Mouse (Mus musculus) kidney, adult 18-20 months (tissue): ENCODE results near the gene Robo1.

Source experiments
- DNase-seq: peaks from one replicate; pipeline ENCODE4 v3.0.0; 2021

The Robo1 gene

GRCm38 (mm10) chr16:73014544-73014943 is 706.4 kb downstream of the Robo1 start:
- DNase-seq: no peak

GRCm38 (mm10) chr16:73015976-73016375 is 707.9 kb downstream of the Robo1 start:
- DNase-seq: no peak

GRCm38 (mm10) chr16:73016801-73017200 is 708.7 kb downstream of the Robo1 start:
- DNase-seq: no peak

GRCm38 (mm10) chr16:73024326-73024725 is 716.2 kb downstream of the Robo1 start:
- no peak for DNase-seq

GRCm38 (mm10) chr16:73027692-73028091 is 719.6 kb downstream of the Robo1 start:
- DNase-seq: no peak

GRCm38 (mm10) chr16:73030999-73031398 is 722.9 kb downstream of the Robo1 start:
- DNase-seq: no peak

GRCm38 (mm10) chr16:73035210-73035985 is 727.3 kb downstream of the Robo1 start:
- DNase-seq: no peak

GRCm38 (mm10) chr16:73038552-73038951 is 730.4 kb downstream of the Robo1 start:
- DNase-seq: no peak

GRCm38 (mm10) chr16:73062461-73062860 is 754.4 kb downstream of the Robo1 start:
- no peak for DNase-seq

- DNase-seq: peak; percentile 9
Observed at GRCm38 (mm10) chr16:73067782-73068181, 759.7 kb downstream of the Robo1 start.

- no peak for DNase-seq
Observed at GRCm38 (mm10) chr16:73072047-73072446, 763.9 kb downstream of the Robo1 start.

GRCm38 (mm10) chr16:73072883-73073282 is 764.8 kb downstream of the Robo1 start:
- DNase-seq: no peak

GRCm38 (mm10) chr16:73082420-73082819 is 774.3 kb downstream of the Robo1 start:
- no peak for DNase-seq

- no peak for DNase-seq
Observed at GRCm38 (mm10) chr16:73083077-73083476, 775.0 kb downstream of the Robo1 start.
